10 mouse cellular contexts compared by ENCODE assay signal in the genomic region with DNA sequence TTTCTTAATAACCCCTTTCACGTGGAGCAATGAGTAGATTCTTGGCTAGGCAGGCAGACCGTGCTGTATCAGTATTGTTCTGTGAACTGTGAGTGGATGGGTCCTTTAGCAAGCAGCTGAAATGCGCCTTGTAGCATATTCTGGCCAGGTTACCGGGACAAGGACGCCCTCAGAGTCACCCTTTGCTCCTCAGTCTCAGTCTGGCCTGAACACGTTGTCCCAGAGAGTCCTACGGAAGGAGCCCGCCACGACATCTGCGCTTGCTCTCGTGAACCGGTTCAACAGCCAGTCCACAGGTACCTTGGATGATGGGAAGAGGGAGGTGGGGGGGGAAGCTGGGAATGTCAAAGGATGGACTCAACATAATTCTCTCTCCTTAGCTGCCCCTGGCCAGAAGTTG. TPM values are rescaled to one million over a fixed set of nuclear protein-coding genes. Genes with fewer than 3 reads are reported as not detected.
DNase-seq lines count a peak whose midpoint lies in the region; ATAC-seq and TF ChIP-seq lines count a peak whose summit lies in the region.
"Had no signal": no experiment of that assay in that cellular context is flagged by ENCODE, and none has a peak within 500 bp of the region (broad histone marks: within the 10 kb centered on the region; RNA-seq: fewer than 3 reads in every experiment).

No protein-coding gene starts in this region.

- H3K4me3 ChIP-seq in heart, embryonic 15.5 days: peak overlapping the region; percentile 98; the same call in 1 of the 2 replicates
- no peak overlapping the region for H3K4me3 ChIP-seq in hindbrain, embryonic 16.5 days (ENCODE audit: low read length)
- H3K4me3 ChIP-seq in stomach, embryonic 15.5 days (replicated peaks): peak overlapping the region; percentile 73
- H3K4me3 ChIP-seq in cerebellum, adult 2 months (replicated peaks; ENCODE audit: insufficient read depth, low read depth, low read length): no peak overlapping the region

- TF ChIP-seq CTCF in cerebellum, adult 2 months (IDR thresholded peaks at IDR 0.05; ENCODE audit: borderline replicate concordance, insufficient read depth, low read depth, low read length): no peak

- TF ChIP-seq POLR2A in cerebellum, adult 2 months (IDR thresholded peaks at IDR 0.05; ENCODE audit: borderline replicate concordance, insufficient read depth, low read length): no peak

- WGBS in heart, embryonic 15.5 days: 88% methylated on average over 12 of the region's 12 CpGs
- 90% methylated on average over 12 of the region's 12 CpGs for WGBS in hindbrain, embryonic 16.5 days
- WGBS in stomach, embryonic 15.5 days: 89% methylated on average over 12 of the region's 12 CpGs
- WGBS in cerebellum, adult 2 months: 77% methylated on average over 12 of the region's 12 CpGs

- peaks cover 28% of the 10 kb centered on the region for H3K4me1 ChIP-seq in heart, embryonic 15.5 days (replicated peaks)
- peaks cover 8% of the 10 kb centered on the region for H3K4me1 ChIP-seq in hindbrain, embryonic 16.5 days (ENCODE audit: control insufficient read depth, insufficient read depth, low read depth, low read length)
- peaks cover 16% of the 10 kb centered on the region; the same call in 1 of the 2 replicates for H3K4me1 ChIP-seq in stomach, embryonic 15.5 days
- no peaks in the 10 kb centered on the region for H3K4me1 ChIP-seq in cerebellum, adult 2 months (ENCODE audit: control insufficient read depth, insufficient read depth, low read length)

- no peak for ATAC-seq in heart, embryonic 15.5 days (replicated peaks; ENCODE audit: insufficient number of reproducible peaks, insufficient read depth, low FRiP score, low read depth)
- ATAC-seq in hindbrain, embryonic 16.5 days: no peak
- no peak for ATAC-seq in stomach, embryonic 15.5 days (ENCODE audit: insufficient read depth, low FRiP score, low read depth)
- ATAC-seq: CD4-positive, CD25-positive, alpha-beta regulatory T cell, adult 4 months had no signal

- H3K9ac ChIP-seq in heart, embryonic 15.5 days: no peak overlapping the region
- H3K9ac ChIP-seq in hindbrain, embryonic 16.5 days (ENCODE audit: low read depth, low read length): no peak overlapping the region
- 0 out of 2 replicates have a peak overlapping the region, but pooled peaks have one; percentile 4 for H3K9ac ChIP-seq in stomach, embryonic 15.5 days

- H3K27me3 ChIP-seq in heart, embryonic 15.5 days: no peaks in the 10 kb centered on the region
- no peaks in the 10 kb centered on the region for H3K27me3 ChIP-seq in hindbrain, embryonic 16.5 days (replicated peaks; ENCODE audit: control insufficient read depth, insufficient read depth, low read length)
- H3K27me3 ChIP-seq in stomach, embryonic 15.5 days (replicated peaks): no peaks in the 10 kb centered on the region
- no peaks in the 10 kb centered on the region for H3K27me3 ChIP-seq in cerebellum, adult 2 months (ENCODE audit: control insufficient read depth, insufficient read depth, low read length)

- H3K4me2 ChIP-seq in heart, embryonic 15.5 days: peak overlapping the region; percentile 87
- H3K4me2 ChIP-seq in hindbrain, embryonic 16.5 days (ENCODE audit: low read length): 0 out of 2 replicates have a peak overlapping the region, but pooled peaks have one; percentile 1
- peak overlapping the region; percentile 63 for H3K4me2 ChIP-seq in stomach, embryonic 15.5 days

- no peaks in the 10 kb centered on the region for H3K9me3 ChIP-seq in heart, embryonic 15.5 days (replicated peaks)
- no peaks in the 10 kb centered on the region for H3K9me3 ChIP-seq in hindbrain, embryonic 16.5 days (ENCODE audit: control insufficient read depth, low read length)
- H3K9me3 ChIP-seq in stomach, embryonic 15.5 days: no peaks in the 10 kb centered on the region

- peaks cover 37% of the 10 kb centered on the region for H3K36me3 ChIP-seq in heart, embryonic 15.5 days
- no peaks in the 10 kb centered on the region for H3K36me3 ChIP-seq in hindbrain, embryonic 16.5 days (ENCODE audit: control insufficient read depth, insufficient read depth, low read length)
- peaks cover 21% of the 10 kb centered on the region; the same call in 1 of the 2 replicates for H3K36me3 ChIP-seq in stomach, embryonic 15.5 days

- no peak for DNase-seq in heart, adult 9 months (ENCODE audit: low spot score in 2 of 2)
- DNase-seq in right cerebral cortex, postnatal 10 days (ENCODE audit: low spot score in 2 of 2): peak; percentile 17 to 33
- DNase-seq in right cerebral cortex, postnatal 14 days: no peak
- DNase-seq in thymus, postnatal 14 days: no peak
- DNase-seq in cerebellum, adult 2 months: no peak
- DNase-seq: cerebellum, postnatal 25 days had no signal

- H3K27ac ChIP-seq in heart, embryonic 15.5 days: no peak overlapping the region
- H3K27ac ChIP-seq in hindbrain, embryonic 16.5 days (ENCODE audit: low read depth, low read length): no peak overlapping the region
- no peak overlapping the region for H3K27ac ChIP-seq in stomach, embryonic 15.5 days
- no peak overlapping the region for H3K27ac ChIP-seq in cerebellum, adult 2 months (ENCODE audit: insufficient read depth, low read length)

RNA-seq across cellular contexts. Expression of a gene that starts 2.1 kb away (rescaled TPM):
- polyA plus RNA-seq in heart, embryonic 15.5 days (2015; fragmentation: Nextera tagmentation; extraction: Ambion mirVana): 64.3 and 92.4 TPM in 2 replicates
- 26.9 and 32.2 TPM in 2 replicates for polyA plus RNA-seq in hindbrain, embryonic 16.5 days (2015; fragmentation: Nextera tagmentation; extraction: Ambion mirVana)
- 134 and 146 TPM in 2 replicates for polyA plus RNA-seq in stomach, embryonic 15.5 days (2015; fragmentation: Nextera tagmentation; extraction: Ambion mirVana)
- polyA plus RNA-seq in cerebellum, adult 2 months (2012; rRNA removed): 0.51 and 0.55 TPM in 2 replicates

RNA-seq across cellular contexts. Expression of a gene that starts 11.9 kb away (rescaled TPM):
- 10.5 and 11.7 TPM in 2 replicates for polyA plus RNA-seq in heart, embryonic 15.5 days (2015; fragmentation: Nextera tagmentation; extraction: Ambion mirVana)
- polyA plus RNA-seq in hindbrain, embryonic 16.5 days (2015; fragmentation: Nextera tagmentation; extraction: Ambion mirVana): 18.1 and 20.9 TPM in 2 replicates
- 10.3 and 10.7 TPM in 2 replicates for polyA plus RNA-seq in stomach, embryonic 15.5 days (2015; fragmentation: Nextera tagmentation; extraction: Ambion mirVana)
- polyA plus RNA-seq in cerebellum, adult 2 months (2012; rRNA removed): 34.9 and 36.7 TPM in 2 replicates

RNA-seq across cellular contexts. Expression of a gene that starts 23.0 kb away (rescaled TPM):
- polyA plus RNA-seq in heart, embryonic 15.5 days (2015; fragmentation: Nextera tagmentation; extraction: Ambion mirVana): 37.0 and 40.9 TPM in 2 replicates
- polyA plus RNA-seq in hindbrain, embryonic 16.5 days (2015; fragmentation: Nextera tagmentation; extraction: Ambion mirVana): 38.6 and 42.6 TPM in 2 replicates
- 49.6 and 55.0 TPM in 2 replicates for polyA plus RNA-seq in stomach, embryonic 15.5 days (2015; fragmentation: Nextera tagmentation; extraction: Ambion mirVana)
- 13.4 and 15.8 TPM in 2 replicates for polyA plus RNA-seq in cerebellum, adult 2 months (2012; rRNA removed)

RNA-seq across cellular contexts. Expression of a gene that starts 31.9 kb away (rescaled TPM):
- 38.3 and 47.5 TPM in 2 replicates for polyA plus RNA-seq in heart, embryonic 15.5 days (2015; fragmentation: Nextera tagmentation; extraction: Ambion mirVana)
- polyA plus RNA-seq in hindbrain, embryonic 16.5 days (2015; fragmentation: Nextera tagmentation; extraction: Ambion mirVana): 62.9 and 66.0 TPM in 2 replicates
- 40.3 and 45.5 TPM in 2 replicates for polyA plus RNA-seq in stomach, embryonic 15.5 days (2015; fragmentation: Nextera tagmentation; extraction: Ambion mirVana)
- polyA plus RNA-seq in cerebellum, adult 2 months (2012; rRNA removed): 44.1 and 46.3 TPM in 2 replicates

RNA-seq across cellular contexts. Expression of a gene that starts 39.3 kb away (rescaled TPM):
- polyA plus RNA-seq in heart, embryonic 15.5 days (2015; fragmentation: Nextera tagmentation; extraction: Ambion mirVana): 14.9 and 18.7 TPM in 2 replicates
- polyA plus RNA-seq in hindbrain, embryonic 16.5 days (2015; fragmentation: Nextera tagmentation; extraction: Ambion mirVana): 12.9 and 16.4 TPM in 2 replicates
- polyA plus RNA-seq in stomach, embryonic 15.5 days (2015; fragmentation: Nextera tagmentation; extraction: Ambion mirVana): 31.5 and 33.7 TPM in 2 replicates
- 23.1 and 23.2 TPM in 2 replicates for polyA plus RNA-seq in cerebellum, adult 2 months (2012; rRNA removed)

Comparison
In these comparisons a context has a peak if more than half of its experiments do, and no peak if none do; other contexts are left out.
1. DNase-seq: peak in right cerebral cortex, postnatal 10 days (2 of 2); none in heart, adult 9 months (0 of 2), right cerebral cortex, postnatal 14 days (single experiment), thymus, postnatal 14 days (single experiment) and cerebellum, adult 2 months (0 of 2).
2. H3K4me2 ChIP-seq: peak in every context shown above with its lines; median percentile 87 in heart, embryonic 15.5 days; 63 in stomach, embryonic 15.5 days; 1 in hindbrain, embryonic 16.5 days.
3. H3K4me3 ChIP-seq: peak in heart, embryonic 15.5 days (single experiment) and stomach, embryonic 15.5 days (single experiment); none in hindbrain, embryonic 16.5 days (single experiment) and cerebellum, adult 2 months (single experiment).
4. RNA of a gene that starts 2.1 kb away (polyA plus RNA-seq): 134 to 146 TPM in stomach, embryonic 15.5 days, 64.3 to 92.4 TPM in heart, embryonic 15.5 days and 26.9 to 32.2 TPM in hindbrain, embryonic 16.5 days; 0.51 to 0.55 TPM in cerebellum, adult 2 months; every median in the first group is over 10 times any median in the second.